Mouse (Mus musculus): ENCODE measurements around the gene Cfb. TPM values are rescaled to one million over a fixed set of nuclear protein-coding genes. Genes with fewer than 3 reads are reported as not detected.

Cfb gene
- polyA plus RNA-seq, 1 experiment from 2014 or later: 13.3 TPM

DNA sequence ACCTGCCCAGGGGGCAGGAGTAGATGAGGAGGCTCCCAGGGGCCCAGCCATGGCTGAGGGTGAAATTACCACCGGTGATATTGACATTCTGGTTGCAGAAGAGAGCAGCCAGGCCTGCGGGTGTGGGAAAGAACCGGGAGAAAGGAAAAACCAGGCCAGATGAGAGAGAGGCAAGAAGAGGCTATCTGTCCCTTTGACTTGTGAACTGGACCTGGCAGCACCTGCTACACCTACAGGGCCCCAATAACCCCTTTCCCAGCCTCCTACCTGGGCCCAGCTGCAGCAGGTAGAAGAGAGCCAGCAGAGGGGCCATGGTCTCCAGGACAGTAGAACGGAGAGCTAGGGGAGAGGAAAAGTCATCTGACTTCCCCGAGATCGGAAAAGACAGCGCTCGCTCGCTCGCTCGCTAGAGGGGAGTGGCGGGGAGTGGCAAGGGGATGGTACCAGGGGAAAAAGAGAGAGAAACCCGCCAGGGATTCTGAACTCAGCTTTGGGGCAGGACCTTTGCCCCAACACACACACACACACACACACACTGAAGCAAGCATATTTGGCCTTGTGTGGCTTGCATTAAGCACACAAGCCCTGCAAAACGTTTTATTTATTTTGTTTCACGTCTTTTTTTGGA lies 19.5 kb upstream of the Cfb start, which contains the start of gene Gm20547:
Gene Gm20547, minus strand, starts transcription at position 360 of the 628 bp plus-strand sequence.
- WGBS: 10% methylated on average over 15 of the region's 15 CpGs
- H3K9ac ChIP-seq: 0 out of 2 replicates have a peak within 1 kb of the TSS, but pooled peaks have one; percentile 26
- ATAC-seq (replicated peaks; ENCODE audit: low FRiP score): no peak
- H3K27ac ChIP-seq: no peak within 1 kb of the TSS
- 0 out of 2 replicates have a peak, but pooled peaks cover 11% of the 10 kb centered on the region for H3K4me1 ChIP-seq
- no peaks in the 10 kb centered on the region for H3K9me3 ChIP-seq (replicated peaks)
- no peaks in the 10 kb centered on the region for H3K36me3 ChIP-seq
- H3K4me2 ChIP-seq: peak within 1 kb of the TSS; percentile 42
- peak within 1 kb of the TSS; percentile 7 for H3K4me3 ChIP-seq (replicated peaks)
- peaks cover 8% of the 10 kb centered on the region; the same call in 1 of the 2 replicates for H3K27me3 ChIP-seq

DNA sequence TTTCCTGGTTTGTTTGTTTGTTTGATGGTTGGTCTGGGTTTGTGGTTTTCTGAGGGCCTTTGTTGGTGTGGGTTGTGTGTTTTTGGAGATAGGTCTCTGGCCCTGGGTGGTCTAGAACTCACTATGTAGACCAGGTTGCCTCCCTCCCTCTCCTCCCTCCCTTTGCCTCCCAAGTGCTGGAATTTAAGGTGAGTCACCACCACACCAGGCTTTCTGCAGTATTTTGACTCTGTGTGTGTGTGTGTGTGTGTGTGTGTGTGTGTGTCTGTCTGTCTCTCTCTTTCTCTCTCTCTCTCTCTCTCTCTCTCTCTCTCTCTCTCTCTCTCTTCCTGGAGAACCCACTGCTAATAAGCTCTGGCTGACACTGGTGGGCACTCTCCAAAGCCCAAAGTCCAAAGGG lies 18.8 kb upstream of the Cfb start:
- Histone ChIP-seq H3K4me2 (no peak overlapping the region; the same call in 1 of the 2 replicates), H3K9me3 (replicated peaks) (no peaks in the 10 kb centered on the region), H3K4me3 (replicated peaks) (no peak overlapping the region), H3K27me3 (peaks cover 8% of the 10 kb centered on the region; the same call in 1 of the 2 replicates), H3K36me3 (no peaks in the 10 kb centered on the region), H3K9ac (no peak overlapping the region), H3K4me1 (0 out of 2 replicates have a peak, but pooled peaks cover 11% of the 10 kb centered on the region), H3K27ac (no peak overlapping the region)
- no peak for ATAC-seq (replicated peaks; ENCODE audit: low FRiP score)

DNA sequence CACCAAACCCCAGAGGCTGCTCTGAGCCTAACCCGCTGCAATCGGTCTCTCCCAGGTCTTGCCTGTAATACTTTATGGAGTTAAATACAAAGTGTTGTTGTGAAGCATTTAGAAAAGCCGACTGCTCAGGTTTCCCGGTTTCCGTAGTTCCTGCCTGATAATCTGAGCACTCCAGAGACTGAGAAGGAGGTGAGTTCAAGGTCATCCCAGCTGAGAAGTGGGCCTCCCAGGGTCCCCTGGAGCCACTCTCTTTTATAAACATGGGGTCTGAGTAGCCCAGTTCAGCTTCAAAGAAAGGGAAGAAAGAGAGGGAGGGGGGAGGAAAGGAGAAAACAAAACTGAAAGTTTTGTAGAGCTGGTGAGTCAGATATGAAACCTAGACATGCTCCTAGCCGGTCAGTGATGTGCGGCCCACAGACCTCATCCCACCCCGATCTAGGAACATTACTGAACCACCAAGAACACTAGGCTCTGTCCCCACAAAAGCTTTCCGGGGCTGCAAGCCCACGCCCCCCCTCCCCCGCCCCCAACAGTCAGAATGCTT lies 17.1 kb upstream of the Cfb start, which contains the start of gene Zbtb12:
Gene Zbtb12, plus strand, starts transcription at position 148 of the 544 bp plus-strand sequence.
- H3K9me3 ChIP-seq (replicated peaks): no peaks in the 10 kb centered on the region
- peaks cover 8% of the 10 kb centered on the region; the same call in 1 of the 2 replicates for H3K27me3 ChIP-seq
- no peak for ATAC-seq (replicated peaks; ENCODE audit: low FRiP score)
- H3K27ac ChIP-seq: no peak within 1 kb of the TSS
- no peak within 1 kb of the TSS for H3K9ac ChIP-seq
- H3K4me3 ChIP-seq (replicated peaks): no peak within 1 kb of the TSS; the same call in 1 of the 2 replicates
- H3K4me2 ChIP-seq: no peak within 1 kb of the TSS
- H3K36me3 ChIP-seq: no peaks in the 10 kb centered on the region
- WGBS: 54% methylated on average over 11 of the region's 11 CpGs
- 0 out of 2 replicates have a peak, but pooled peaks cover 11% of the 10 kb centered on the region for H3K4me1 ChIP-seq

DNA sequence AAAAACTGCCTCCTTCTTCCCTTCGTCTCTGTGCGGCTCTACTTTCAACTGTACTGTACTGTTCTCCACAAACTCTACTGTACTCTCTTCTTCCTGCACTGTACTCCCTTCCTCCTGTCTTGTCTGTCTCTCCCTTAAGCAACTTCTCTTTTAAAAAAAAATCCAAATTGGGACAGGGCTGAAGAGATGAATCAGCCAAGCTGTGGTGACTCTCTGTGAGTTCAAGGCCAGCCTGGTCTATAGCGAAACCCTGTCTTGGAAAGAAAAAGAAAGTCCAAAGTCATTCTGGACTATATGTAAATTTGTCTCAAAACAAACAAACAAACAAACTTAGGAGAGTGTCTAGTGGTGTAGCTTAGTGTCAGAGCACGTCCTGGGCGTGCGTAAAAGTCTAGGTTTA lies 12.0 kb upstream of the Cfb start:
- WGBS: 86% methylated on average over 6 of the region's 6 CpGs
- Histone ChIP-seq H3K27ac (no peak overlapping the region), H3K36me3 (no peaks in the 10 kb centered on the region), H3K9ac (no peak overlapping the region), H3K4me2 (no peak overlapping the region), H3K4me1 (0 out of 2 replicates have a peak, but pooled peaks cover 2% of the 10 kb centered on the region), H3K9me3 (replicated peaks) (no peaks in the 10 kb centered on the region), H3K4me3 (replicated peaks) (no peak overlapping the region), H3K27me3 (no peaks in the 10 kb centered on the region)
- ATAC-seq (replicated peaks; ENCODE audit: low FRiP score): no peak

DNA sequence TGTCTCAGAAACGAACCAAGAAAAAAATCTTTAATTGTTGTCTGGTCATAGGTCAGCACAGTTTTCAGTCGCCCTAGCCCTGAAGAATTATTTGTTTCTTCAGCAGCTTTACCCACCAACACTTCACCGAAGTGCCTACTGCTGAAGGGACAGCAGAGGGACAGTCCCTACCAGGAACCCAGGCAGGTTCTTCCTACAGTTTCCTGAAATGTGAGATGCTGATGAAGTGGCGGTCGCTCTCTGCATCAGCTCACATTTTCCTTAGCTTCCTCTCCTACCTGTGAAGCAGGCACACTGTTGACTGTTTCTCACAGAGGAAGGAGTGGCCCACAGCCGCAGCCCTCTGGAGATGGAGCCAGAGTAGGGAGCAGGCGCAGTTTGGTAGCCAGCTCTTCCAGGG lies 3.7 kb upstream of the Cfb start:
- ATAC-seq (replicated peaks; ENCODE audit: low FRiP score): no peak
- WGBS: 46% methylated on average over 7 of the region's 7 CpGs
- no peak overlapping the region for H3K4me3 ChIP-seq (replicated peaks)
- H3K27me3 ChIP-seq: no peaks in the 10 kb centered on the region
- peaks cover 10% of the 10 kb centered on the region for H3K4me1 ChIP-seq
- H3K9me3 ChIP-seq (replicated peaks): no peaks in the 10 kb centered on the region
- H3K9ac ChIP-seq: no peak overlapping the region
- H3K27ac ChIP-seq: no peak overlapping the region
- H3K36me3 ChIP-seq: no peaks in the 10 kb centered on the region
- no peak overlapping the region for H3K4me2 ChIP-seq

DNA sequence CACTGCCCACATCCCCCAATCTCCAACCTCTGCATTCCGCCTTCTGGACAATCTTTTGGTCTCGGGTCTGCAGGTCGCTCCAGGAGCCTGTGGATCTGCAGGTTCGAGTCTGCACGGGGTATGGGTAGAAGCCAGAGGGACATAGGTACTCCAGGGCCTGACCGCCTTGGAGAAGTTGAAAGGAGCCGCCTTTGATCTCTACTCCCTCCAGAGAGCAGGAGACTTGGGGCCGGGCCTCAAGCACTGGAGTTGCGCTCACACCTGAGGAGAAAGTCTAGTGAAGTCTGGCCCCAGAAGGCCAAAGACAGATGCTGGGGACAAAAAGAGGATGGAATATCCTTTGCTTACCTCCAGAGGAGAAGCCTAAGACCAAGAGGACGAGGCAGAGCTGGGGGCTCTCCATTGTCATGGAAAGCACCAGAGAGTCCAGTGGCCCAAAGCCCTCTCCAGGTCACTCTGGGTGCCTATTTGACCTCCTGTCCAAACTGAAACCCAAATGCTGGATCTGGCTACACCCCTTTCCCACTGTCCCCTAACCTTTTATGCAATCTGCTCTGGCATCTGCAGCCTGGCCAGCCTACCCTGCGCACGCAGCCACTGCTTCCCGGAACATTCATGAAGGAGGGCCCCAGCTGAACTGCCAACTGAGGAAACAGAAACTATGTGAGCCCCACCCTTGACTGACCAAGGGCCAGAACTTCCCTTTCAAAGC lies 458 bp downstream of the Cfb start:
- H3K27ac ChIP-seq: peak overlapping the region; percentile 5; the same call in 1 of the 2 replicates
- no peak overlapping the region for H3K4me3 ChIP-seq (replicated peaks)
- 0 out of 2 replicates have a peak overlapping the region, but pooled peaks have one; percentile 4 for H3K4me2 ChIP-seq
- H3K36me3 ChIP-seq: peaks cover 3% of the 10 kb centered on the region
- no peaks in the 10 kb centered on the region for H3K9me3 ChIP-seq (replicated peaks)
- no peak overlapping the region for H3K9ac ChIP-seq
- 59% methylated on average over 13 of the region's 13 CpGs for WGBS
- H3K4me1 ChIP-seq: peaks cover 10% of the 10 kb centered on the region
- no peaks in the 10 kb centered on the region for H3K27me3 ChIP-seq
- ATAC-seq (replicated peaks; ENCODE audit: low FRiP score): no peak

DNA sequence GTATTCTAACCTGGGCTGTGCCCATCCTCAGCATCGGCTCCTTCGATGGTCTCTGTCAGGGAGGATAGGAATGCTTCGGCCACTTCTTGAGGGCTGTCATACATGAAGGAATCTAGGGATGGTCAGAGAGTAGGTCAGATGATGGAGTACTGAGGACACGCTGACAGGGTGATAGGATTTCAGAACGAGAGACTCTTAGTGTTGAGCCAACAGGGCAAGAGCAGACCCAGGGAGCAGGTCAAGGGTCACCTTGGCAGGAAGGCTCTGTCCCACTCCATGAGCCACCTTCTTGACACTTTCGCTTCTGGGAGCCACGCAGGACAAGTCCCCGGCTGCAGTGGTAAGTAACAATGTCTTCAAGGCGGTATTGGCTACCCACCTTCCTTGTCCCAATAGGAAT lies 1.8 kb downstream of the Cfb start:
- no peak overlapping the region for H3K4me3 ChIP-seq (replicated peaks)
- 79% methylated on average over 9 of the region's 9 CpGs for WGBS
- peaks cover 10% of the 10 kb centered on the region for H3K4me1 ChIP-seq
- H3K9me3 ChIP-seq (replicated peaks): no peaks in the 10 kb centered on the region
- no peak overlapping the region for H3K27ac ChIP-seq
- no peak overlapping the region for H3K9ac ChIP-seq
- no peaks in the 10 kb centered on the region for H3K27me3 ChIP-seq
- no peak for ATAC-seq (replicated peaks; ENCODE audit: low FRiP score)
- no peak overlapping the region for H3K4me2 ChIP-seq
- peaks cover 16% of the 10 kb centered on the region for H3K36me3 ChIP-seq

DNA sequence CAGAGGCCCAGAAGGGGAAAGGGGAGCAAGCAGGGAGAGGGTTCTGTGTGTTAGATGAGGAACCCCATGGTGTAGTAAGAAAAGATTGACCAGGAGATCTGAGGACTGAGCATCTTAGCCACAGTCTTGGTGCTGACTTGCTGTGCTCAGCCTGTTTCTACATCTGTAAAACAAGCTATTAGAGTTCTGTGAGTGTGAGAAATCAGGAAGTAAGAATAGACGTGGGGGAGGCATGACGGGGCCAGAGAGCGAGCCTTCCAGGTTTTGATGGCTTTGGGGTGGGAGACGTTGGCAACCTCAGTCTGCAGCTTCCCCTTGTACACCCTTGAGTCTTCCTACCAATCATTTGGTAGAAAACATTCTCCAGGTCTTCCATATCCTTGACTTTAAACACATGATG lies 3.6 kb downstream of the Cfb start:
- no peak for ATAC-seq (replicated peaks; ENCODE audit: low FRiP score)
- 57% methylated on average over 4 of the region's 4 CpGs for WGBS
- no peaks in the 10 kb centered on the region for H3K9me3 ChIP-seq (replicated peaks)
- H3K4me2 ChIP-seq: no peak overlapping the region
- peaks cover 34% of the 10 kb centered on the region for H3K36me3 ChIP-seq
- no peaks in the 10 kb centered on the region for H3K27me3 ChIP-seq
- no peak overlapping the region for H3K9ac ChIP-seq
- peaks cover 10% of the 10 kb centered on the region for H3K4me1 ChIP-seq
- no peak overlapping the region for H3K27ac ChIP-seq
- no peak overlapping the region for H3K4me3 ChIP-seq (replicated peaks)

DNA sequence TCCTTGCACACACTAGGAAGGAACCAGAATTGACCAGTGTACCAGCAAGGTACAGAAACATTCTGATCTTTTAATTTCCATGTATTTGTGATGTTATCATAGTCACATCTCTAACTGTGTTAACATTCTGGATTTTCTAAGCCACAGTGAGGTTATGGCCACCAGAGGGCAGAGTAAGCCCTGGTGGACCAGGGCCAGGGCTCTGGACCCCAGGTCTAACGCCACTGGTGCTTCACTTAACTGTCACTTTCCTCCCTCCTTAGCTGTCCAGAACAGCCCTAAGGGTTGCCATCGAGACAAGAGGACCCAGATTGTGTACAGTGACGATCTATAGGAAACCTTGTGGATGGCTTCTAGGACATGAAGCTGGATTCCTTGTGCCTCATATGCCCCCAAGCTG lies 6.5 kb downstream of the Cfb start:
- peaks cover 13% of the 10 kb centered on the region for H3K4me1 ChIP-seq
- H3K9me3 ChIP-seq (replicated peaks): no peaks in the 10 kb centered on the region
- no peak overlapping the region for H3K4me2 ChIP-seq
- H3K27me3 ChIP-seq: no peaks in the 10 kb centered on the region
- no peak overlapping the region for H3K27ac ChIP-seq
- WGBS: 42% methylated on average over 3 of the region's 3 CpGs
- ATAC-seq (replicated peaks; ENCODE audit: low FRiP score): no peak
- peaks cover 56% of the 10 kb centered on the region for H3K36me3 ChIP-seq
- no peak overlapping the region for H3K4me3 ChIP-seq (replicated peaks)
- no peak overlapping the region for H3K9ac ChIP-seq

DNA sequence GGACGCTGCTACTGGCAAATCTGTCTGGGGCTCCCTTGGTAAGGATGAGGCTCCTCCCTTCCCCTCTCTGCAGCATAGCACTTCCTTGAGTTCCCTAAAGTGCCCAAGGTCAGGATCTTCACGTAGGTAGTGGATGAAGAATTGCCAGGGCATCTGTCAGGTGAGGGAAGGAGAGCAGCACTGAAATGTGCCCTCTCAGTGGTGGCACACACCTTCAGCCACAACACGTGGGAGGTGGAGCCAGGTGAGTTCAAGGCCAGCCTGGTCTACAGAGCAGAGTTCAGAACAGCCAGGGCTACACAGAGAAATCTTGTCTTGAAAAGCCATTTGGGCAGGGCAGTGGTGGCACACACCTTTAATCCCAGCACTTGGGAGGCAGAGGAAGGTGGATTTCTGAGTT lies 7.6 kb downstream of the Cfb start:
- Histone ChIP-seq H3K9ac (no peak overlapping the region), H3K4me1 (peaks cover 17% of the 10 kb centered on the region), H3K9me3 (replicated peaks) (no peaks in the 10 kb centered on the region), H3K27me3 (no peaks in the 10 kb centered on the region), H3K4me3 (replicated peaks) (no peak overlapping the region), H3K27ac (no peak overlapping the region), H3K4me2 (no peak overlapping the region), H3K36me3 (peaks cover 56% of the 10 kb centered on the region)
- WGBS: 80% methylated on average over 3 of the region's 3 CpGs
- no peak for ATAC-seq (replicated peaks; ENCODE audit: low FRiP score)

DNA sequence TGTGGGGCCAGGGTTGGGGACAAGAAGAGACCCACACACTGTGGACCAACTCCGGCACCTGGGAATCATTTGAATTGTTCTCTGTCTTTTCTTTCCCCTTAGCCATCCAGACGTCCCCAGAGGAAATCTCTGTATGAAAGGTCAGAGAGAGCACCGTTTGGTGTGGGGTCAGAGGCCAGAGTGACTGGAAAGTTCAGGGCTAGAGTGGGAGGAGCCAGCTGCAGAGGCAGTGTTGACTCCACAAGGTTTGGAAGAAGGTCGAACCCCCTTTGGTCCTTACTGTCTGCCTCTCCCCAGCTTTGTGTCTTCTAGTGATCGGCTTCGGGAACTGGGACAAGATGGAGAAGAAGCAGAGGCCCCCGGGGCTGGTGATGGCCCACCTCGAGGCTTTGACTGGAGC lies 8.8 kb downstream of the Cfb start:
- Histone ChIP-seq H3K9ac (no peak overlapping the region), H3K4me2 (no peak overlapping the region)
- WGBS: 73% methylated on average over 8 of the region's 8 CpGs

DNA sequence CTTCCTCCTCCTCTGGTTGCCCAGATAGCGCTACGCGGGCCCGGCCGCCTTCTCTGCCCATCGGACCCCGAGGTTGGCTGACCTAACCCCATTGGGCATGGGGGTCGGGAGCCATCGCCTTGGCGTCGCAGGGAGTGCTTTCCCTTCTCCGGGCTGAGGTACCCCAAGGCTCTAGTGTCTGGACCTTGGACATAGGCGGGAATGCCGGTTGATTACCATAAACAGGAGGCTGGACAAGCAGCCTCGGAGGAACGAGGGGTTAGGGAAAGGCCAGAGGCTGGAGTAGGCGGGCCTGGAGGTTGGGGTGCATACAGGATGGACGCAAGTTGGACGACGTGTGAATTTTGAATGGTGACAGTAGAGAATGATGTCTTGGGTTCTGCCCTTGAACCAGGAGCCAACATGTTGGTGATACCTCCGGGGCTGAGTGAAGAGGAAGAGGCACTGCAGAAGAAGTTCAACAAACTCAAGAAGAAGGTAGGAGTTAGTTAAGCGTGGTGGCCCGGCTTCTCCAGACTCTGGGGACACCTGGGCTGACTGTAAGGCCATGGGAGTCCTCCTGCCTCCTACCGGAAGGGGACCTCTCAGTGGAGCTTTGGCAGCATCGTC lies 11.7 kb downstream of the Cfb start:
- peak overlapping the region; percentile 95 for H3K9ac ChIP-seq
- peak overlapping the region; percentile 69 for H3K27ac ChIP-seq
- H3K4me2 ChIP-seq: peak overlapping the region; percentile 87
- H3K27me3 ChIP-seq: no peaks in the 10 kb centered on the region
- ATAC-seq (replicated peaks; ENCODE audit: low FRiP score): peak; percentile 59
- WGBS: 1% methylated on average over 25 of the region's 25 CpGs
- H3K9me3 ChIP-seq (replicated peaks): no peaks in the 10 kb centered on the region
- peaks cover 67% of the 10 kb centered on the region for H3K36me3 ChIP-seq
- peaks cover 25% of the 10 kb centered on the region for H3K4me1 ChIP-seq
- peak overlapping the region; percentile 96 for H3K4me3 ChIP-seq (replicated peaks)

More for the DNA sequence above, 8.8 kb downstream of the Cfb start:
- no peak for ATAC-seq (replicated peaks; ENCODE audit: low FRiP score)
- Histone ChIP-seq H3K27me3 (no peaks in the 10 kb centered on the region), H3K36me3 (peaks cover 56% of the 10 kb centered on the region), H3K27ac (no peak overlapping the region), H3K4me3 (replicated peaks) (no peak overlapping the region), H3K4me1 (peaks cover 25% of the 10 kb centered on the region), H3K9me3 (replicated peaks) (no peaks in the 10 kb centered on the region)

All from kidney, embryonic 15.5 days (tissue).